Mouse (Mus musculus): ENCODE measurements at regions not wholly inside any gene's neighbourhood (a gene's known extent, or its start where the extent isn't known, plus 50 kb on each side); places are given as distances from the start of the nearest gene placed in this dataset.

DNA sequence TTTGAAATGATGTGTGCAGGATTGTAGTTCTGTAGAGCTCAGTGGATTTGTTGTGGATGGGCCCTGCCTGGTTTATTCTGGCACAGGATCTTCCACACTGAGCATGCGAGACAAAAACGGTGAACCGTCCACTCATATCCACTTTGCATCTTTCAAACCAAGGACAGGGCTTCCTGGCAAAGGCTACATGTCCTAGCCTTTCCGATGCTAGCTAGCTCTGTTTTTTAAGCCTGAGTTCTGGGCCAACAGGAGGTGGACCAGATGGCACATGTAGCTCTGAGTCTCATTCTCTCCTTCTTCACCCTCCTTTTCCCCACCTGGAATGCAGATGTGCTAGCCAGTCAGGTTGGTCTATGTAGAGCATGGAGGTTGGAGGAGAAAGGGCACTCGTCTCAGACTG, 345.0 kb upstream of the Smim15 start:
- TF ChIP-seq POLR2A (IDR thresholded peaks at IDR 0.05; ENCODE audit: borderline replicate concordance, insufficient read depth, low read length) (no peak), CTCF (IDR thresholded peaks at IDR 0.05; ENCODE audit: borderline replicate concordance, insufficient read depth, low read depth, low read length) (no peak)

All from cerebellum, adult 2 months (tissue).